In the genomic region with DNA sequence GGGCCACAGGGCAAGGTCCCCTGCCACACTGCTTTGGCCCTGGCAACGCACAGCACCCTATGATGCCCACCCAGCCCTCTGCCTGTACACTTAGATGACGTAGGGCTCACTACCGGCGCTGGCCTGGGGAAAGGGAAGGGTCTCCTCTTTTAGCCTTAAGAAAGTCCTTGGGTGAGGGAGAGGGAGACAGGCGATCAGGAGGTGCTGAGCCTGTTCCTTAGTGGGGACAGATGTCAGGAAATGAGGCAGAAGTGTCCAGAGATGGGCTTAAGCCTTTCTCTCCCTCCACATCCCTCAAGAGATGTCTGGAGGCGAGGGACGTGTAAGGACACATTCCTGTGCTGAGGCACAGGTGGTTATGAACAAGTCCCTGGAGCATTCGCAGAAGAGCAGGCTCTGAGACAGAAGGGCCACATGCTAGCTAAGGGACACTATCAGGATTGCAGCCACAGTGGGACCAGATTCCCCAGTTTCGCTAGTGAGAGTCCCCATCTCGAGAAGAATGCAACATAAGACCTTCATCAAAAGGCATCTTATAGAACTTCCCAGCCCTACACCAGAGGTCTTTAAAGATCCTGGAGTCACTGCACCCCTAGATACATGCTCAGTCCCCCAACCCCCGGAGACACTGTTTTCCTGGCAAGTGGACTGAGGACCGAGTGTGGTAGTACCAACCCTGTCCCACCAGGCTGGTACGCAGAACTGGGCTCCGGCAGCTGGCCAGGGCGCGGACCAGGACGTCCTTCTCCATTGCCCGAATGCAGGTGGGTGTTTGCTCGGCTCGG, we compare ENCODE assay signal across 7 mouse cellular contexts. TPM values are rescaled to one million over a fixed set of nuclear protein-coding genes. Genes with fewer than 3 reads are reported as not detected.
A peak's percentile ranks its signal among the peaks of the same experiment; 100 is the strongest.
DNase-seq lines count a peak whose midpoint lies in the region; ATAC-seq and TF ChIP-seq lines count a peak whose summit lies in the region.

No protein-coding gene starts in this region.

- TF ChIP-seq CTCF in liver, adult 2 months (IDR thresholded peaks at IDR 0.05; ENCODE audit: low read depth, low read length), result no peak

- no peak for TF ChIP-seq POLR2A in liver, adult 2 months (IDR thresholded peaks at IDR 0.05; ENCODE audit: extremely low read depth, insufficient read depth, low read length)

- no peak for ATAC-seq in embryonic facial prominence, embryonic 11.5 days (replicated peaks; ENCODE audit: insufficient number of reproducible peaks, low FRiP score, low TSS enrichment, low read depth)
- ATAC-seq in liver, embryonic 16.5 days (ENCODE audit: low read depth), result no peak
- no peak for ATAC-seq in megakaryocyte progenitor cell, adult 5-6 weeks (replicated peaks; ENCODE audit: poor library complexity)

- peaks cover 2% of the 10 kb centered on the region; the same call in 1 of the 2 replicates for H3K4me1 ChIP-seq in liver, adult 2 months (ENCODE audit: control insufficient read depth, insufficient read depth, low read length)
- peaks cover 2% of the 10 kb centered on the region; the same call in 1 of the 2 replicates for H3K4me1 ChIP-seq in embryonic facial prominence, embryonic 11.5 days (ENCODE audit: control insufficient read depth, insufficient read depth, low read length)
- peaks cover 10% of the 10 kb centered on the region for H3K4me1 ChIP-seq in liver, embryonic 16.5 days (ENCODE audit: control insufficient read depth, low read depth, low read length)

- peak overlapping the region; percentile 99 for H3K4me2 ChIP-seq in embryonic facial prominence, embryonic 11.5 days (ENCODE audit: low read depth, low read length)
- peak overlapping the region; percentile 83 for H3K4me2 ChIP-seq in liver, embryonic 16.5 days (ENCODE audit: low read depth, low read length)

- no peak overlapping the region for H3K27ac ChIP-seq in liver, adult 2 months (replicated peaks; ENCODE audit: insufficient read depth, low read depth, low read length)
- no peak overlapping the region for H3K27ac ChIP-seq in embryonic facial prominence, embryonic 11.5 days (replicated peaks; ENCODE audit: low read depth, low read length)
- H3K27ac ChIP-seq in liver, embryonic 16.5 days (ENCODE audit: low read length), result no peak overlapping the region

- 40% methylated on average over 20 of the region's 20 CpGs for WGBS in liver, adult 2 months
- 39% methylated on average over 20 of the region's 20 CpGs for WGBS in embryonic facial prominence, embryonic 11.5 days
- 30% methylated on average over 20 of the region's 20 CpGs for WGBS in liver, embryonic 16.5 days (ENCODE audit: insufficient replicate concordance)

- H3K36me3 ChIP-seq in liver, adult 2 months (ENCODE audit: control insufficient read depth, insufficient read depth, low read length), result no peaks in the 10 kb centered on the region
- no peaks in the 10 kb centered on the region for H3K36me3 ChIP-seq in embryonic facial prominence, embryonic 11.5 days (replicated peaks; ENCODE audit: control insufficient read depth, insufficient read depth, low read depth, low read length)
- H3K36me3 ChIP-seq in liver, embryonic 16.5 days (ENCODE audit: control insufficient read depth, insufficient read depth), result no peaks in the 10 kb centered on the region

- peak overlapping the region; percentile 50; the same call in 1 of the 2 replicates for H3K9ac ChIP-seq in liver, adult 2 months (ENCODE audit: low read depth, low read length)
- peak overlapping the region; percentile 63 for H3K9ac ChIP-seq in embryonic facial prominence, embryonic 11.5 days (replicated peaks; ENCODE audit: low read length)
- H3K9ac ChIP-seq in liver, embryonic 16.5 days (ENCODE audit: low read depth, low read length), result peak overlapping the region; percentile 58; the same call in 1 of the 2 replicates

- peak overlapping the region; percentile 54 for H3K4me3 ChIP-seq in liver, adult 2 months (ENCODE audit: insufficient read depth, low read depth, low read length)
- H3K4me3 ChIP-seq in embryonic facial prominence, embryonic 11.5 days (ENCODE audit: low read depth, low read length), result peak overlapping the region; percentile 53
- H3K4me3 ChIP-seq in liver, embryonic 16.5 days (ENCODE audit: low read depth, low read length), result peak overlapping the region; percentile 63

- DNase-seq in liver, adult 2 months (ENCODE audit: extremely low read depth, low read depth, low spot score), result no peak
- no peak for DNase-seq in liver
- DNase-seq in embryonic facial prominence, embryonic 11.5 days (ENCODE audit: low spot score), result no peak
- DNase-seq in gastrocnemius, postnatal 25 days, result peak; percentile 16
- no peak for DNase-seq in thymus, adult 18-20 months

- no peaks in the 10 kb centered on the region for H3K9me3 ChIP-seq in embryonic facial prominence, embryonic 11.5 days (replicated peaks; ENCODE audit: control insufficient read depth, low read length)
- no peaks in the 10 kb centered on the region for H3K9me3 ChIP-seq in liver, embryonic 16.5 days (replicated peaks; ENCODE audit: control insufficient read depth, low read length)

- H3K27me3 ChIP-seq in liver, adult 2 months (ENCODE audit: control insufficient read depth, insufficient read depth, low read length), result peaks cover 8% of the 10 kb centered on the region; the same call in 1 of the 2 replicates
- peaks cover 19% of the 10 kb centered on the region for H3K27me3 ChIP-seq in embryonic facial prominence, embryonic 11.5 days (ENCODE audit: control insufficient read depth, insufficient read depth, low read length)
- H3K27me3 ChIP-seq in liver, embryonic 16.5 days (ENCODE audit: control insufficient read depth, insufficient read depth, low read depth, low read length), result peaks cover 35% of the 10 kb centered on the region

- no peaks in the 10 kb centered on the region for H3K79me2 ChIP-seq in liver, adult 2 months (ENCODE audit: control insufficient read depth, insufficient read depth, low read length)

RNA-seq across cellular contexts. Expression of gene Coro2a, which starts 1.3 kb away (rescaled TPM):
- 0.83 and 1.5 TPM in 2 replicates for total RNA-seq in liver, adult 2 months (2014; rRNA removed)
- polyA plus RNA-seq in liver, adult 2 months (2012; rRNA removed), result 0.76 and 1.0 TPM in 2 replicates
- polyA plus RNA-seq in embryonic facial prominence, embryonic 11.5 days (2014; fragmentation: Nextera tagmentation; extraction: Ambion mirVana), result 6.0 and 6.9 TPM in 2 replicates
- under 1 TPM in 1 of 2 experiments, not detected in 1; 0.20 TPM for total RNA-seq in gastrocnemius, postnatal 25 days (2021)
- polyA plus RNA-seq in liver, embryonic 16.5 days (2015; fragmentation: Nextera tagmentation; extraction: Ambion mirVana), result 2.7 and 3.9 TPM in 2 replicates
- 42.3 and 51.4 TPM in 2 replicates for total RNA-seq in megakaryocyte progenitor cell, adult 5-6 weeks (2015)
- 24.4 and 25.7 TPM in 2 replicates for total RNA-seq in megakaryocyte progenitor cell, adult 5-6 weeks (2017)

RNA-seq across cellular contexts. Expression of gene Tbc1d2, which starts 49.3 kb away (rescaled TPM):
- 0.40 and 0.55 TPM in 2 replicates for total RNA-seq in liver, adult 2 months (2014; rRNA removed)
- polyA plus RNA-seq in liver, adult 2 months (2012; rRNA removed), result 0.94 and 1.3 TPM in 2 replicates
- 1.3 and 1.6 TPM in 2 replicates for polyA plus RNA-seq in embryonic facial prominence, embryonic 11.5 days (2014; fragmentation: Nextera tagmentation; extraction: Ambion mirVana)
- under 1 TPM; 0.64 to 0.78 TPM for total RNA-seq in gastrocnemius, postnatal 25 days (2021)
- polyA plus RNA-seq in liver, embryonic 16.5 days (2015; fragmentation: Nextera tagmentation; extraction: Ambion mirVana), result 0.84 and 0.86 TPM in 2 replicates
- total RNA-seq in megakaryocyte progenitor cell, adult 5-6 weeks (2015), result 5.8 and 6.1 TPM in 2 replicates
- total RNA-seq in megakaryocyte progenitor cell, adult 5-6 weeks (2017), result 6.3 and 8.2 TPM in 2 replicates

Comparison
In these comparisons a context has a peak if more than half of its experiments do, and no peak if none do; other contexts are left out.
1. RNA of gene Coro2a, which starts 1.3 kb away (total RNA-seq): 24.4 to 51.4 TPM in megakaryocyte progenitor cell, adult 5-6 weeks; 0.83 to 1.5 TPM in liver, adult 2 months and 0.20 TPM in gastrocnemius, postnatal 25 days; every median in the first group is over 10 times any median in the second.
2. Peak in every context shown above with its lines, with median percentiles within 50 percentile points of each other: H3K4me3 ChIP-seq and H3K9ac ChIP-seq.